Mouse (Mus musculus) lung, postnatal 10 days (tissue): ENCODE data around the gene Luc7l3.

Source experiments
- DNase-seq: peaks from one replicate; pipeline ENCODE4 v3.0.0; 2021

The Luc7l3 gene

DNA sequence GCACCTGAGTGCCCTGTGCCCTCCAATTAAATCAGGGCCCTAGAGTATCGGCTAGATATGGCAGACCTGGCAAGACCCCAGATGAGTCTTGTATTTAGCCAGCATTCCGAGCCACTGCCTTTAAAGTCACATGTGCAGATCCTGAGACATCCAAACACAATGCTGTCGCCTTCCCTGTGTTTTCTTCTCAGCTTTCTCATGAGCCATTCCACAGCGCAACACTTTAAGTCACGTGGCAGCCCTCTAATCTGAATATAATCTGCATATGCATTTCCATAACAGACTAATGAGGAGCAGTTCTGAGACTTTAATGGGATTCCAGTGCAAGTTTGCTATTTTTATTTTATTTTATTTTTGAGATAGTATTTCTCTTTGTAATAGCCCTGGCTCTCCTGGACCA lies 66.1 kb downstream of the Luc7l3 start:
- DNase-seq: no peak

- DNase-seq: no peak
Measured at GRCm38 (mm10) chr11:94253691-94254090, 68.1 kb downstream of the Luc7l3 start.

GRCm38 (mm10) chr11:94253156-94253555 lies 68.6 kb downstream of the Luc7l3 start:
- DNase-seq: no peak

DNA sequence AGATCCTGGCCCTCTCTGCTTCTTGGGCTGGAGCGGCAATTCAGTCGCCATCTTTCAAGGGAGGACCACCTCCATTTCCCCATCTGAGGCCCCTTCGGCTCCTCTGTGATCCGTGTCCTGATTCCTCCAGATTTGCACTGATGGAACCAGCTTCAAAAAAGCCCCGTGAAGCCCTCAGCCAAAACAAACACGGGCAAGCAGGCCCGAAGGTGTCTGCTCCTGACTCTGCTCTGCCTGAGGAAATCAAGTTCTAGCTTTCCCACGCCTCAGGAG lies 75.1 kb downstream of the Luc7l3 start:
- no peak for DNase-seq

- DNase-seq: no peak
Measured at GRCm38 (mm10) chr11:94245955-94246788, 75.6 kb downstream of the Luc7l3 start, which contains the start of gene Wfikkn2. Gene Wfikkn2, minus strand, starts transcription at chr11:94246005.

DNA sequence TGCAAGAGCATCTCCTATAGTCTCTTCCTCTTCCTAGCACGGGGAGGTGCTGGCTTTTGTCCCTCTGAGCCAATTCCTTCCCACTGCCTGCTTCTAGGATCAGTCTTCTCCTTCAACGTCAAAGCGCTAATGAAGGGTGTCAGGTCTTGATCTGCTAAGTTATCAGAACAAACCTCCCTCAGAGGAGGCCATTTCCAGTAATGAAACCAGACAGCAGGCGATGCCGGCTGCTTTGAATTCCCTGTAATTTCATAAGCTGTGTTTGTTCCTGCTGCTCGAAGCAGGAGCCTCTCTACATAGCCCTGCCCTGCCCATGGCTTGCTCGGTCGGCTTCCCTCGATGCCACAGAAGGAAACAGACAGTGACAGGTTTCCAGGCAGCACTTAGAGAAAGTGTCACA lies 77.4 kb downstream of the Luc7l3 start:
- DNase-seq: no peak

DNA sequence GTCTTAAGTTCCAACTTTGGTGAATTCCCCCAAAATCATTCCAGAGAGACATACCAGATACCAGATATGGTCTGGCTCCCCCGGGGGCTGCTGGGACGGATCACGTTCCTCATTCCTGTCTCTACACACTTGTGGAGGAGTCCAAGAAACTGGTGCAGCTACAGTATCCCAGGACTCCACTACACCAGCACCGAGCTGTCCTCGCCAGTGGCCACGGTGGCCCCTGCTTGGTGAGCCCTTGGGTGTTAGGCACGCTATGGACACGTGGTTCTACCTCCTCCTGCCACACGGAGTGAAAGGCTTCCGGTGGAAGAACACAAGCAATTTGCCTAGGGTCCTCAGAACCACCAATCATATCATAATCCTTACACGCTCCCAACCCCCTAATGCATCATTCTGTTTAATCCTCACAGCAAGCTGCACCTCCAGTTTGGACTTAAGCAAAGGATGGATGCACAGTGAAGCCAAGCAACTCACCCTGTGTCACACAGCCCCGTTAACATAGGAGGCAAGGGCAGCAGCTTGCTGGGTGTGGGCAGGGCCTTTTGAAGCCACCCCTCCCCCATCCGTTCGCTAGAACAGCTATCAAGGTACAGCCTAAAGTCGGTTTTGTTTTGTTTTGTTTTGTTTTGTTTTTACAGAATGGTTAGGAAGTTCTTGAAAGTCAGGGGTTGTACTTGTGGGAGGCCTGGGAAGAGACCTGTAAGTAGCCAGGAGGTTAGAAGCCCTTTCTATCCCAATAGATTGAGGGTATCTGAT lies 78.2 kb downstream of the Luc7l3 start:
- no peak for DNase-seq

GRCm38 (mm10) chr11:94242760-94243421 lies 78.9 kb downstream of the Luc7l3 start:
- DNase-seq: peak; percentile 56

- no peak for DNase-seq
Measured at GRCm38 (mm10) chr11:94239706-94240105, 82.1 kb downstream of the Luc7l3 start.

DNA sequence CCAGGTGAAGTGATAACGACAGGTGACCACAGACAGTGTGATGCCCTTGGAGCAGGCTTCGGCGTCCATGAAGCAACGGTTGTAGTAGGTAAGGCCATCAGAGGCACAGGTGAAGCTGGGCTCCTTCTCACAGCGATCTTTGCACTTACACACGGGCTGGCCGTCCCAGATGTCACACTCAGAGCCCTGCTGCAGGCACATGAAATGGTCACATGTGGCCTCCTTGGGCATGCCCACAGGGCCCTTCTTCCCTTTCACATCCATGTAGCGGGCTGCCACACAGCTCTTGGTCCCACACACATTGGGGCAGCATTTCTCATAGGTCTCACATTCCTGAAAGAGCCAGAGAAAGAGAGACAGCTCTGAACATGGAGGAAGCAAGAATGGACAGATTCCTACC lies 83.0 kb downstream of the Luc7l3 start:
- DNase-seq: no peak
